Mouse (Mus musculus) cerebellum, adult 2 months (tissue): ENCODE results near the gene Mrap. TPM values are rescaled to one million over a fixed set of nuclear protein-coding genes. Genes with fewer than 3 reads are reported as not detected.

Source experiments
- DNase-seq, 2 experiments: peaks; one replicate each; pipeline ENCODE4 v3.0.0; 2021
- H3K27ac ChIP-seq: fragments of 200-500 bp; 2 replicates; pipeline ENCODE4 v1.5.1; 2012; ENCODE audit warnings: low read length, control low read depth, inconsistent platforms; ENCODE audit not compliant: insufficient read depth
- H3K27me3 ChIP-seq: fragments of 200-500 bp; 2 replicates; pipeline ENCODE4 v1.6.1; 2012; ENCODE audit warnings: inconsistent platforms, mild to moderate bottlenecking, low read length, moderate library complexity; ENCODE audit not compliant: control insufficient read depth, insufficient read depth
- H3K4me1 ChIP-seq: fragments of 200-500 bp; 2 replicates; pipeline ENCODE4 v1.6.1; 2011; ENCODE audit warnings: low read length; ENCODE audit not compliant: control insufficient read depth, insufficient read depth
- H3K4me3 ChIP-seq: fragments of 200-500 bp; replicated peaks from 2 replicates; pipeline ENCODE3; 2011; ENCODE audit warnings: mild to moderate bottlenecking, low read depth, low read length, control low read depth; ENCODE audit not compliant: insufficient read depth
- CTCF ChIP-seq: fragments of 200-500 bp; IDR thresholded peaks from 2 replicates; pipeline ENCODE4 v1.5.1; 2011; ENCODE audit warnings: low read depth, mild to moderate bottlenecking, control low read depth, low read length, moderate library complexity, borderline replicate concordance; ENCODE audit not compliant: insufficient read depth
- POLR2A ChIP-seq: fragments of 200-500 bp; IDR thresholded peaks from 2 replicates; pipeline ENCODE4 v1.6.1; 2011; ENCODE audit warnings: low read length, control low read depth, borderline replicate concordance; ENCODE audit not compliant: insufficient read depth
- WGBS: fragments of 180-500 bp; shearing (Covaris S2); methylation state at CpG from one replicate; pipeline ENCODE4 v1.1.7; 2018; 5-methylcytosine and 5-hydroxymethylcytosine counted together
- polyA plus RNA-seq: library from polyadenylated mRNA; depleted of rRNA; stranded (reverse); fragments of >200 nt; gene quantifications from 2 replicates; pipeline ENCODE4 v1.2.3, GENCODE M21; 2012

Gene Mrap
- polyA plus RNA-seq, 1 experiment, result 0.13 TPM

GRCm38 (mm10) chr16:90727233-90728115, 10.5 kb upstream of the Mrap start, which contains the start of gene Mis18a:
Mis18a (minus strand) TSS chr16:90727404.
- Histone ChIP-seq H3K4me3 (peak within 1 kb of the TSS; percentile 94), H3K27me3 (no peaks in the 10 kb centered on the region), H3K4me1 (no peaks in the 10 kb centered on the region), H3K27ac (peak within 1 kb of the TSS; percentile 66; the same call in 1 of the 2 replicates)
- no peak for TF ChIP-seq CTCF
- peak; percentile 98 for TF ChIP-seq POLR2A
- WGBS, result 1% methylated on average over 53 of the region's 53 CpGs
- peak; percentile 95 to 96 for DNase-seq

- Histone ChIP-seq H3K4me3 (no peak overlapping the region), H3K27me3 (no peaks in the 10 kb centered on the region), H3K27ac (no peak overlapping the region), H3K4me1 (no peaks in the 10 kb centered on the region)
- no peak for DNase-seq
- TF ChIP-seq CTCF (no peak), POLR2A (no peak)
- 75% methylated on average over 4 of the region's 4 CpGs for WGBS
Measured at GRCm38 (mm10) chr16:90735611-90736010, 2.4 kb upstream of the Mrap start.

- WGBS, result 70% methylated on average over 10 of the region's 10 CpGs
- TF ChIP-seq CTCF, result no peak
- no peak for TF ChIP-seq POLR2A
- no peak for DNase-seq
- Histone ChIP-seq H3K4me3 (no peak overlapping the region), H3K27ac (no peak overlapping the region), H3K4me1 (no peaks in the 10 kb centered on the region), H3K27me3 (no peaks in the 10 kb centered on the region)
Measured at GRCm38 (mm10) chr16:90736672-90737270, 1.2 kb upstream of the Mrap start.

- H3K27ac ChIP-seq, result no peak overlapping the region
- TF ChIP-seq POLR2A, result no peak
- TF ChIP-seq CTCF, result no peak
- H3K4me3 ChIP-seq, result no peak overlapping the region
- H3K27me3 ChIP-seq, result no peaks in the 10 kb centered on the region; the same call in 1 of the 2 replicates
- no peaks in the 10 kb centered on the region for H3K4me1 ChIP-seq
- 72% methylated on average over 6 of the region's 6 CpGs for WGBS
- DNase-seq, result no peak
Measured at GRCm38 (mm10) chr16:90747143-90747542, 9.1 kb downstream of the Mrap start.

GRCm38 (mm10) chr16:90748169-90748568, 10.2 kb downstream of the Mrap start:
- Histone ChIP-seq H3K4me1 (no peaks in the 10 kb centered on the region), H3K27me3 (no peaks in the 10 kb centered on the region; the same call in 1 of the 2 replicates), H3K27ac (no peak overlapping the region), H3K4me3 (no peak overlapping the region)
- no peak for TF ChIP-seq CTCF
- no peak for TF ChIP-seq POLR2A
- no peak for DNase-seq
- WGBS, result 95% methylated on average over 7 of the region's 7 CpGs

GRCm38 (mm10) chr16:90753386-90753941, 15.5 kb downstream of the Mrap start:
- Histone ChIP-seq H3K4me1 (no peaks in the 10 kb centered on the region), H3K4me3 (no peak overlapping the region), H3K27me3 (no peaks in the 10 kb centered on the region), H3K27ac (no peak overlapping the region)
- WGBS, result 89% methylated on average over 13 of the region's 13 CpGs
- no peak for DNase-seq
- TF ChIP-seq POLR2A, result no peak
- TF ChIP-seq CTCF, result no peak

- Histone ChIP-seq H3K27me3 (no peaks in the 10 kb centered on the region), H3K27ac (no peak overlapping the region), H3K4me3 (no peak overlapping the region), H3K4me1 (no peaks in the 10 kb centered on the region)
- no peak for DNase-seq
- 24% methylated on average over 3 of the region's 3 CpGs for WGBS
- TF ChIP-seq CTCF, result no peak
- no peak for TF ChIP-seq POLR2A
Measured at GRCm38 (mm10) chr16:90759335-90759734, 21.3 kb downstream of the Mrap start.

- no peaks in the 10 kb centered on the region for H3K4me1 ChIP-seq
- WGBS, result 85% methylated on average over 4 of the region's 4 CpGs
- no peak overlapping the region for H3K4me3 ChIP-seq
- TF ChIP-seq CTCF, result no peak
- no peaks in the 10 kb centered on the region for H3K27me3 ChIP-seq
- H3K27ac ChIP-seq, result no peak overlapping the region
- DNase-seq, result no peak
Measured at GRCm38 (mm10) chr16:90760515-90760914, 22.5 kb downstream of the Mrap start.
